Mouse (Mus musculus) yolk sac, embryonic 10.5 days (tissue): ENCODE measurements around the gene She.
"Not testable (repeated sequence)": the region's sequence is repeated elsewhere in the genome, so short reads cannot be mapped to it uniquely, and the experiment has no call there.

Source experiments
- DNase-seq: peaks from one replicate; pipeline ENCODE4 v3.0.0-alpha.2; 2017; ENCODE audit warnings: low spot score

Gene She

GRCm38 (mm10) chr3:89818605-89819004 lies 12.6 kb upstream of the She start:
- DNase-seq, result no peak

DNA sequence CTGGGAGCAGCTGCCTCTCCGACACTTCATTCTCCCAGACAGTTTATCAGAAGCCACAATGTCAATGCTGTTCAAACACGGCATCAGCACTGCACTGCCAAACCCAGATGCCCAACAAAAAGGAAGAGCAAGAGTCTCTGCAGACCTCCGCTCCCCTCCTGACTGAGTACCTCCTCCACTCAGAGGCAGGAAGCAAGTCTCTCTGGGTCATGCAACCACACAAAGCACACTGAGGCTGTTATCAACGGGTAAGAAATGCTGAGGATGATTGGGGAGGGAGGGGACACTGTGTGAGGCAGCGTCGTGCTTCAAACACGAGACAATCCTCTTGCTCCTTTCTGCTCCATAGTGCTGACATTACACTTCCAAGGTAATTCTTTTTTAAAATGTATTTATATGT lies 11.3 kb upstream of the She start:
- no peak for DNase-seq

GRCm38 (mm10) chr3:89820311-89821095 lies 10.7 kb upstream of the She start:
- DNase-seq, result no peak

DNA sequence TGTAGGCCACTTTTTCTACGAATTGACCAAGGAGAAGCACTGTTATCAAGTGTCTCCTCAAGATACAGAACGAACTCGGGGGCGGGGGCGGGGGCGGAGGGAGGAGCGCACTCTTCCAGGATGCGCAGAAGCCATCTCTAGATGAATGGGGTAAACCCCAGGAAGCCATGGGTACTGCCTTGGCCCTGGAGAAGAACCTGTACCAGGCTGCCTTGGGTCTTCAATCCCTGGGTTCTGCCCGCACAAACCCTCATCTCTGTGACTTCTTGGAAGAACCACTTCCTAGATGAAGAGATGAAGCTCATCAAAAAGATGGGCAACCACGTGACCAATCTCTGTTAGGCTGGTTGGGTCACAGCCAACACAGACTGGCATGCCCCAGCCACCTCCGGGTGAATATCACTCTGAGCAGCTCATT lies 10.1 kb upstream of the She start:
- no peak for DNase-seq

GRCm38 (mm10) chr3:89821548-89822480 lies 9.4 kb upstream of the She start:
- no peak for DNase-seq

DNA sequence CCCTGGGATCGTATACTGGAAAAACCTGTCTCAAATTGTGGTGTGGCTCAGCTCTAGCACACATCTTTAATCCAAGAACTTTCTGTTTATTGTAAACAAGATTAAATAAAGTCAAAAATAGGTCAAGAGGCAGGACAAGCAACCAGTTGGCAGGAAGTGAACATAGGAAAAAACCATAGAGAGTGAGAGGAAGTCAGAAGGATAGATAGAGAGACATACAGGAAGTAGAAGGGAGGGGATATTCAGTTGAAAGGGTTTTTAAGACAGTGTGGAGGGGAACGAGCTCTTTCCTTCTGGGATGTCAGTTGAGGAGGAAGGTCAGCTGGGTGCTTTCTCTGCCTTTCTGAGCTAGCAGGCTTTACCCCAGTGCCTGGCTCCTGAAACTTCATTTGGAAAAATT lies 7.6 kb upstream of the She start:
- no peak for DNase-seq

GRCm38 (mm10) chr3:89826295-89826694 lies 4.9 kb upstream of the She start:
- DNase-seq, result no peak

- peak; percentile 36 for DNase-seq
These were observed 4.2 kb downstream of the She start for GRCm38 (mm10) chr3:89835362-89835761.

- DNase-seq, result no peak
These were observed 11.1 kb downstream of the She start for GRCm38 (mm10) chr3:89842258-89842657.

- no peak for DNase-seq
These were observed 12.0 kb downstream of the She start for GRCm38 (mm10) chr3:89843148-89843547.

GRCm38 (mm10) chr3:89845814-89846213 lies 14.6 kb downstream of the She start:
- no peak for DNase-seq

GRCm38 (mm10) chr3:89847126-89847525 lies 16.0 kb downstream of the She start:
- no peak for DNase-seq

DNA sequence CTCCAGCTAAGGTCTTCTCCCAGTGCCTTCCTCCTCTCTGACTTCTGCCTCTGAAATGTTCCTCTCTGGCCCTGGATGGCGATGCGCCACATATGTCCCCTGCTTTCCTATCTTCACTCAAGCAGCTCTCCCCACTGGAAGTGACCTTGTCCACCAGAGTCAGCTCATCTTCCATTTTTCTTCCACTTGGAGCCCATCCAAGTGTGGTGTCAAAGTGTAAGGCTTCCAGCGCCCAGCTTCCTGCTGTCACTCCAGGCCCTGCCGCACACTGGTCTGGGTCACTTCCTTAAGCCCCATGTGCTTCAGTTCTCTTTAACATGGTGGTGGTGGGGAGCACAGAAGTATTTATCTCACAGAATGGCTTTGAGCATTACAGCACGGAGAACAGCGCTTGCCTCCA lies 16.4 kb downstream of the She start:
- DNase-seq, result no peak

GRCm38 (mm10) chr3:89848083-89848482 lies 16.9 kb downstream of the She start:
- DNase-seq, result no peak

GRCm38 (mm10) chr3:89853752-89854151 lies 22.6 kb downstream of the She start:
- DNase-seq, result no peak

- no peak for DNase-seq
These were observed 26.2 kb downstream of the She start for GRCm38 (mm10) chr3:89857353-89857752.

DNA sequence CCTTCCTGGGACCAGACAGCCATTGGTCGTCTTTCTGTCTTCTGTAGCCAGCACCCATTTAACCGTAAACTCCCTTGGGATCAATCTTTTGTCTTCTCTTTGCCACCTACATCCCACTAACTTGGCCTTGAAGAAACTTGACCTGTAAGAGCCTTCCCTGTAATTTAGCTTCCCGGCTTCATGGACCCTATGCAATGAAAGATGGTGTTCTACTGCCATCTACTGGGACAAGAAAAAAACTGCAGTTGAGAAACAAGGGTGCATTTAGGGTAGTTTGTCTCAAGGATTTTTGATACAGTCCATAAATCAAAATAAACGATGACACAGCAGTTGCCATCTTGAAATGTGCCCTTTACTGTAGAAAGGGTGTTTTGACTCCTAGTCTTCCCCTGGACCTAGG lies 27.0 kb downstream of the She start:
- DNase-seq, result no peak

GRCm38 (mm10) chr3:89858888-89859287 lies 27.7 kb downstream of the She start:
- no peak for DNase-seq

DNA sequence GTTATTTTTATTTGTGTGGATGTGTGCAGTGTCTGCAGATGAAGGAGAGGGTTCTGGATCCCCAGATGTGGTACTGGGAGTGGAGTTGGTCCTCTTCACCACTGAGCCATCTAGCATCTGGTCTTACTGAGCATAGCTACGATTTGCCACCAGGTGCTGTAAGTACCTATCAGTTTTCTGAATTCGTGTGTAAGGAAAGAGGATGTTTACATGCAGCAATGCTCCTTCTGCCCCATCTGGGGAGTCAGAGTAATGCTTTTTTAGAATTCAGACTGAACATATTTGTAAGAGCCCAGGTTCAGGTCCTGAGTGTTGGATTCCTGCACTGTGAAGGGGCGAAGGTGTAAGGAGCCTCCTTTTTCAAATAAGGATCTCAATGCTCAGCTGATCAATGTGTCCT lies 28.8 kb downstream of the She start:
- no peak for DNase-seq

DNA sequence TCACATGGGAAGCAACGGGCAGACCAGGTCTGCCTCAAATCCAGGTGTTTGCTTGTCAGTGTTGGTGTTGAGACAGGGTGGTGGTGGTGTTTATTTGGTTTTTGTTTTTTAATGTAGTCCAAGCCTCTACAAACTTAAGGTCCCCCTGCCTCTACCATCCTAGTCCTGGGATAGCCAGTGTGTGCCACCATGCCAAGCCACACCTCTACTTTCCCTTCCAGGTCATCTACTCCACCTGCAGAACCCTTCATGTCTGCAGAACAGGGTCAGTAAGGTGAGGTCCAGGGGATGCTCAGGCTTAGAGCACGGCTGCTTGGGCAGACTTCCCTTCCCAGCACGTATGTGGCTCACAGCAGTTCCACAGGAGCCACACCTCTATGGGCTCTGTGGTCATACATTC lies 29.2 kb downstream of the She start:
- no peak for DNase-seq

- DNase-seq, result no peak
These were observed 29.9 kb downstream of the She start for GRCm38 (mm10) chr3:89861070-89861469.

GRCm38 (mm10) chr3:89862182-89862761 lies 31.1 kb downstream of the She start:
- DNase-seq, result no peak

DNA sequence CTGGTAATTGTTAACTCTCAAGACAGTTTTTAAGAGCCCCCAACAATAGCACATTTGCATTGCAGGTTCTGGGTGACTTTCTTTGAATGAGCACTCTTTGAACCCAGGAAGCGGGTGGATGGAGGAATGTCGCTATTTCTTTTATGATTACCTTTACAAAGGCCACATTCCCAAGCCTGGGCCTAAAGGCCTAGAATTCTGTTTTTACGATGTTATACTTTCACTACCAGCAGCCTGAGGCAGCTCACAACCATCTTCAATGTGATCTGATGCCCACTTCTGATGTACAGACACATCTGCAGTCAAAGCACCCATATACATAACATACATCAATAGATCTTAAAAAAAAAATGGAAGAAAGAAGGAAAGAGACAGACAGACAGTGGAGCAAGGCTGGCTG lies 32.1 kb downstream of the She start:
- DNase-seq, result not testable (repeated sequence)
